Mouse (Mus musculus) stomach, embryonic 14.5 days (tissue): ENCODE measurements around the gene Cubn. TPM values are rescaled to one million over a fixed set of nuclear protein-coding genes. Genes with fewer than 3 reads are reported as not detected.

Experiments
- ATAC-seq: fragments of 200-750 bp; cut with Nextera tagmentation; 2 replicates; pipeline ENCODE4 v1.8.0; 2017; ENCODE audit warnings: low read depth, moderate TSS enrichment; ENCODE audit not compliant: insufficient number of reproducible peaks, insufficient read depth, low FRiP score
- H3K27ac ChIP-seq: fragments of 300-500 bp; sonication (generic); 2 replicates; pipeline ENCODE4 v1.5.1; 2014; ENCODE audit warnings: mild to moderate bottlenecking, low read length, moderate library complexity, mixed read lengths
- H3K27me3 ChIP-seq: fragments of 300-500 bp; sonication (generic); 2 replicates; pipeline ENCODE4 v1.6.1; 2014; ENCODE audit warnings: low read length, control low read depth, mixed read lengths; ENCODE audit not compliant: control insufficient read depth, insufficient read depth
- H3K36me3 ChIP-seq: fragments of 300-500 bp; sonication (generic); 2 replicates; pipeline ENCODE4 v1.6.1; 2014; ENCODE audit warnings: mild to moderate bottlenecking, control low read depth, low read length, moderate library complexity, mixed read lengths; ENCODE audit not compliant: control insufficient read depth, insufficient read depth
- H3K4me1 ChIP-seq: fragments of 300-500 bp; sonication (generic); 2 replicates; pipeline ENCODE4 v1.6.1; 2014; ENCODE audit warnings: low read length, control low read depth, mixed read lengths; ENCODE audit not compliant: control insufficient read depth, insufficient read depth
- H3K4me2 ChIP-seq: fragments of 300-500 bp; sonication (generic); replicated peaks from 2 replicates; pipeline ENCODE4 v1.6.1; 2014; ENCODE audit warnings: low read depth, low read length, control low read depth
- H3K4me3 ChIP-seq: fragments of 300-500 bp; sonication (generic); 2 replicates; pipeline ENCODE4 v1.5.1; 2014; ENCODE audit warnings: low read depth, low read length, control low read depth
- H3K9ac ChIP-seq: fragments of 300-500 bp; sonication (generic); replicated peaks from 2 replicates; pipeline ENCODE4 v1.6.1; 2014; ENCODE audit warnings: low read depth, mild to moderate bottlenecking, control low read depth, low read length, moderate library complexity, mixed read lengths
- H3K9me3 ChIP-seq: fragments of 300-500 bp; sonication (generic); 2 replicates; pipeline ENCODE4 v1.6.1; 2016; ENCODE audit warnings: low read depth, low read length, control low read depth; ENCODE audit not compliant: control insufficient read depth
- WGBS: fragments of 180-500 bp; shearing (Covaris S2); extraction: QIAGEN DNeasy Blood & Tissue Kit; methylation state at CpG from one replicate; pipeline ENCODE4 v1.1.7; 2014; 5-methylcytosine and 5-hydroxymethylcytosine counted together
- polyA plus RNA-seq: library from polyadenylated mRNA; unstranded; fragments of >200 nt; fragmentation: Nextera tagmentation; extraction: Ambion mirVana; gene quantifications from 2 replicates; pipeline ENCODE4 v1.2.1, GENCODE M21; 2014

Gene Cubn
- 0.04 and 0.07 TPM in 2 replicates for polyA plus RNA-seq

- no peak for ATAC-seq
- H3K4me2 ChIP-seq, result no peak within 1 kb of the TSS
- no peak within 1 kb of the TSS for H3K27ac ChIP-seq
Observed at GRCm38 (mm10) chr2:13491734-13492133, at the start of gene Cubn. Gene Cubn, minus strand, starts transcription at chr2:13491813.

GRCm38 (mm10) chr2:13539860-13540259 lies 48.2 kb upstream of the Cubn start:
- H3K9ac ChIP-seq, result no peak overlapping the region
- H3K4me3 ChIP-seq, result no peak overlapping the region
- H3K4me2 ChIP-seq, result no peak overlapping the region
- no peak for ATAC-seq
- no peaks in the 10 kb centered on the region for H3K36me3 ChIP-seq
- H3K9me3 ChIP-seq, result no peaks in the 10 kb centered on the region
- 75% methylated on average over 1 of the region's 1 CpGs for WGBS
- H3K4me1 ChIP-seq, result no peaks in the 10 kb centered on the region
- no peak overlapping the region for H3K27ac ChIP-seq
- no peaks in the 10 kb centered on the region for H3K27me3 ChIP-seq

More at GRCm38 (mm10) chr2:13491734-13492133, at the start of gene Cubn:
- Histone ChIP-seq H3K9ac (no peak within 1 kb of the TSS), H3K9me3 (no peaks in the 10 kb centered on the region), H3K27me3 (no peaks in the 10 kb centered on the region), H3K4me1 (no peaks in the 10 kb centered on the region), H3K4me3 (no peak within 1 kb of the TSS), H3K36me3 (no peaks in the 10 kb centered on the region)
- WGBS, result 45% methylated on average over 8 of the region's 8 CpGs

GRCm38 (mm10) chr2:13538704-13539377 lies 47.2 kb upstream of the Cubn start:
- ATAC-seq, result no peak
- Histone ChIP-seq H3K9me3 (no peaks in the 10 kb centered on the region), H3K9ac (no peak overlapping the region), H3K4me3 (no peak overlapping the region), H3K4me1 (no peaks in the 10 kb centered on the region), H3K27ac (no peak overlapping the region), H3K4me2 (no peak overlapping the region), H3K27me3 (no peaks in the 10 kb centered on the region), H3K36me3 (no peaks in the 10 kb centered on the region)
- WGBS, result 52% methylated on average over 6 of the region's 6 CpGs

GRCm38 (mm10) chr2:13538258-13538657 lies 46.6 kb upstream of the Cubn start:
- Histone ChIP-seq H3K4me1 (no peaks in the 10 kb centered on the region), H3K4me2 (no peak overlapping the region), H3K27ac (no peak overlapping the region), H3K36me3 (no peaks in the 10 kb centered on the region), H3K27me3 (no peaks in the 10 kb centered on the region), H3K9me3 (no peaks in the 10 kb centered on the region), H3K9ac (no peak overlapping the region), H3K4me3 (no peak overlapping the region)
- 85% methylated on average over 2 of the region's 2 CpGs for WGBS
- ATAC-seq, result no peak

- H3K9me3 ChIP-seq, result no peaks in the 10 kb centered on the region
- no peak overlapping the region for H3K4me2 ChIP-seq
- H3K9ac ChIP-seq, result no peak overlapping the region
- no peak overlapping the region for H3K4me3 ChIP-seq
- H3K27me3 ChIP-seq, result no peaks in the 10 kb centered on the region
- H3K4me1 ChIP-seq, result no peaks in the 10 kb centered on the region
- no peak overlapping the region for H3K27ac ChIP-seq
- H3K36me3 ChIP-seq, result no peaks in the 10 kb centered on the region
- ATAC-seq, result no peak
- WGBS, result 28% methylated on average over 2 of the region's 2 CpGs
Observed at GRCm38 (mm10) chr2:13537733-13538132, 46.1 kb upstream of the Cubn start.

- no peaks in the 10 kb centered on the region for H3K36me3 ChIP-seq
- H3K9ac ChIP-seq, result no peak overlapping the region
- H3K4me3 ChIP-seq, result no peak overlapping the region
- no peak for ATAC-seq
- H3K4me2 ChIP-seq, result no peak overlapping the region
- no peaks in the 10 kb centered on the region for H3K27me3 ChIP-seq
- no peak overlapping the region for H3K27ac ChIP-seq
- H3K4me1 ChIP-seq, result no peaks in the 10 kb centered on the region
- no peaks in the 10 kb centered on the region for H3K9me3 ChIP-seq
Observed at GRCm38 (mm10) chr2:13536747-13537146, 45.1 kb upstream of the Cubn start.

GRCm38 (mm10) chr2:13530639-13531038 lies 39.0 kb upstream of the Cubn start:
- ATAC-seq, result no peak
- no peak overlapping the region for H3K4me3 ChIP-seq
- no peak overlapping the region for H3K4me2 ChIP-seq
- no peaks in the 10 kb centered on the region for H3K9me3 ChIP-seq
- no peak overlapping the region for H3K9ac ChIP-seq
- WGBS, result 76% methylated on average over 6 of the region's 6 CpGs
- no peaks in the 10 kb centered on the region for H3K27me3 ChIP-seq
- H3K4me1 ChIP-seq, result no peaks in the 10 kb centered on the region
- H3K36me3 ChIP-seq, result no peaks in the 10 kb centered on the region
- no peak overlapping the region for H3K27ac ChIP-seq

- Histone ChIP-seq H3K4me2 (no peak overlapping the region), H3K27ac (no peak overlapping the region), H3K4me1 (no peaks in the 10 kb centered on the region), H3K4me3 (no peak overlapping the region), H3K9me3 (no peaks in the 10 kb centered on the region), H3K27me3 (no peaks in the 10 kb centered on the region), H3K9ac (no peak overlapping the region), H3K36me3 (no peaks in the 10 kb centered on the region)
- 93% methylated on average over 3 of the region's 3 CpGs for WGBS
- no peak for ATAC-seq
Observed at GRCm38 (mm10) chr2:13529253-13529933, 37.8 kb upstream of the Cubn start.
